Mouse (Mus musculus): ENCODE data around the gene Cotl1.
"Not testable (repeated sequence)": the region's sequence is repeated elsewhere in the genome, so short reads cannot be mapped to it uniquely, and the experiment has no call there.

Gene Cotl1

DNA sequence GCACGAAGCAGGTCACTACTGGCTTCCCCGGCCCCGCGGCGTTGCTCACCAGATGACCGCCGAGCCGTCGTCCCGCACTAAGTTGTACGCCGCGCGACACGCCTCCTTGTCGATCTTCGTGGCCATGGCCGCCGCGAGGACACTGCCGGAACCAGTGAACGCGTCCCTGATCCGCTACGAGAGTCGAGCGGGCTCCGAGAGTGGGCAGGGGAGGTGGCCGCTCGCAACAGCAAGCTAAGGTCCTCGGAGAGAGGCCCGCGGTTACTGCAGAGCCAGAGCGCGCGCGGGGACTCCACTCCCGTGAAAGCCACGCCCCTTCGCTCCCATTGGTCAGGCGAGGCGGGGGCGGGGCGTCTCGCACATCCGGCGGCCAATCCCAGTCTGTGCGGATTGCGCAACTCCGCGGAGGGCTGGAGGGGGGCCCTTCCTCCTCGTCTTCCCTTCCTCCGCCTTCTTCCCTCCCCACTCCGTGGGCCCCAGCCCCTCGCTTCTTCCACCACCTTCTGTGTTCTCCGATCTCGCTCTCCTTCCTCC lies at the start of gene Cotl1:
Cotl1 (minus strand) TSS at position 270 of the 534 bp plus-strand sequence.
- in situ Hi-C loops (cut with MboI, MseI), result loop anchor here (5.0 kb wide), 1 partner anchor 153 kb away; no protein-coding TSS in a partner anchor

DNA sequence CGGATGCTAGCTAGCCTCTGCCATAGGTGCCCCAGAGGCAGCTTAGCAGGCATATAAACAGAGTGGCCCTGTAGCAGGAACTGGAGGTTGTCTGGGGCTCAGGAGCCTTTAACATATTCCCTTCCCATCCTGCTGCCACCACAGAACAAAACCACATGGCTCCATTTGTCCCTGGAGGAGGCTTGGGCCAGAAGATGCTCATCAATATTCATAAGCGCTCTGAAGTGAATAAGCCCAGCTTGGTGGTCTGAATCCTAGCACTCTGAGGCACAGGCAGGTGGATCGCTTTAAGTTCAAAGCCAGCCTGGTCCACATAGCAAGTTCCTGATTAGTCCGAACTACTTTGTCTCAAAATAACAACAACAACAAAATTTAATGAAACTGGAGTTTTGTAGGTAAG lies 47.7 kb upstream of the Cotl1 start:
- in situ Hi-C loops (cut with MboI, MseI), result no loop called here

DNA sequence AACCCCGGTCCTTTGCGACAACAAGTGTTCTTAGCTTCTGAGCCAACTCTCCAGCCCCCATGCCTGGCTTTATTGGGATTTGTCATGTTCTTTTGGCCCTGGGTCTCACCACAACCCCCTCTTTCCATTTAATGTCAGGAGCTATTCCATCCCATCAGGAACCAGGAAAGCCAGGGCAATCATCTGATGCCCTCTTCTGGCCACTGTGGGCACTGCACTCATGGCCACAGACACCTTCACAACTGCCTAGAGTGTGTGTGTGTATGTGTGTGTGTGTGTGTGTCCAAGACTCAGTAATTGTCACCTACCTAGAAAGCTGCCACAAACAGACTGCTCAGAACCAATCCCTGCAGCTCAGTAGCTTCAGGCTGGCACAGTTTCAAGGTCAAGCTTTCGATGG lies 46.8 kb upstream of the Cotl1 start:
- in situ Hi-C loops (cut with MboI, MseI), result no loop called here

DNA sequence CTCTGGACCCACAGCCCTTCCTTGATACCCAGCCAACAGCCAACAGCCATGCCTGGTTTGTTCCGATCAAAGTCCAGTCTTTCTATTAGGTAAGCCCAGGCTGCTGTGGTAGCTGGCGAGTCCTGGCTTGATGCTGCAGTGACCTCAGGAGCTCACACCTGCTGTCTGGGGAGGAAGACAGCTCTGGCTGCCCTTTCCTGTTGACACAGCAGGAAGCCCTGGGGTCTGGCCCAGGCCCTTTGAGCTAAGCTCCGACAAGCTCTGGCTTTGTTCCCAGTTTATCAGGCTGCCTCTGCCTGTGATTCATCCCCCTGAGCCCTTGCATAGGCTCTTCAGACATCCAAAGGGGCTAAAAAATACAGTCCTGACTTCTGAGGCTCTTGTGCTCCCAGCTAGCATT lies 45.3 kb upstream of the Cotl1 start:
- in situ Hi-C loops (cut with MboI, MseI), result no loop called here

DNA sequence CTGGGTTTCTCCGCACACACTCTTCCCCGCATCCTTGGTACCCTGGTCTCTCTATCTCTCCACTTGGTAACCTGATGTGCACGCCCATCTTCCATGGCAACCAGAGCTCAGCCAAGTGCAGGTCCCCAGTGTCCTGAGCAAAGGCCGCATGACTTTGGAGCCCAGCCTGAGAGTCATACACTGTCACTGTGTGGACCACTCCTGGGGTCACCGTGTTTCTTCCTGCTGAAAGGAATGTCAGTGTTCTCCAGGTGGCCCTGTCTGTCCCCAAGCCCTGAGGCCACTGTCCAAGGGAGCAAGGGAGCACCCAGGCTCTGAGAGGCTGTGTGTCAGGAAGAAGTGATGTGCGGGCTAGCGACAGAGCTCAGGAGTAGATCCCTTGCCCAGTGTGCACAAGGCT lies 42.9 kb upstream of the Cotl1 start:
- in situ Hi-C loops (cut with MboI, MseI), result no loop called here

DNA sequence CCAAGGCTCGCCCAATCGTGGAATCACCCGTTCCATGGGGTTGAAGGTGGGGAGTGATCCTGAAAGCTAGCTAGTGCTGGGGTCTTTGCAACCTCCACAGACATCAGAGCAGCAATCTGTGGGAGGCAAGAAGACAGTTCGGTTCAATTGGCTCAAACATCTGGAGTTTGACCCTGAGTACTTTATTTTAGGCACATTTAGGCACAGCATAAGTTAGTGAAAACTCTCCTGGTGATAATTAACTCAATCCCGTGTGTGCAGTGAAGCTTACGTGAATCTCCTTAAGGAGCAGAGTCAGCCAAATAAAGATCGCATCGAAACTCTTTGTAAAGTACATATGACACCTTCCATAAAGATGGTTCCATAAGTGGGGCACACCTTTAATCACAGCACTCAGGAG lies 41.6 kb upstream of the Cotl1 start:
- in situ Hi-C loops (cut with MboI, MseI), result no loop called here

DNA sequence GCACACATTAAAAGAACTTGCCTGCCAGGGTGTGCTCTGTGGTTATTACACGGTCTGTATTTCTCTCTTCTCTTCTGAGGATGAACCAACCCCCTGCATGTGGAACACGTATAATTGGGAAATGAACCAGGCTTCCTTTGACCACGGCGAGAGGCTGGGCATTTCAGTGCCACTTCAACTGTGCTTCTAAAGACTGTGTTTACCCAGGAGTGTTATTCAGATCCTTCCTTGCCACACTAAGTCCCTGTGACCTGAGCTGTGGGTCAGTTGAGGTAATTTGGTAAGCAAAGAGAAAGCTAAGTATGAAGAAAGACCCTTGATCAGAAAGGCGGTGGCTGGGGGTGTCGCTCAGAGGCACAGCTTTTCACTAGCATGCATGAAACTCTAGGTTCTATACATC lies 41.0 kb upstream of the Cotl1 start:
- in situ Hi-C loops (cut with MboI, MseI), result no loop called here

DNA sequence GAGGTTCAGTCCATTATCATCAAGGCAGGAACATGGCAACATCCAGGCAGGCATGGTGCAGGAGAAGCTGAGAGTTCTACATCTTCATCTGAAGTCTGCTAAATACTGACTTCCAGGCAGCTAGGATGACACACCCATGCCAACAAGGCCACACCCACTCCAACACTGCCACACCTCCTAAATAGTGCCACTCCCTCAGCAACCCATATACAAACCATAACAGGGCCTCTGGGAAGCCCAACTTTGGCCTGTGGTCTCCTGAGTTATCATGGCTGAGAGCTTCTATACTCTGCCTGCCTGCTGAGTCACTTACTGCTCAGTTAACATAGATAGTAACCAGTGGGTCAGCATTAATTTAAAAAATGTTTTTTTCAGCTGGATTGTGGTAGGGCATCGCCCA lies 32.8 kb upstream of the Cotl1 start:
- in situ Hi-C loops (cut with MboI, MseI), result no loop called here

DNA sequence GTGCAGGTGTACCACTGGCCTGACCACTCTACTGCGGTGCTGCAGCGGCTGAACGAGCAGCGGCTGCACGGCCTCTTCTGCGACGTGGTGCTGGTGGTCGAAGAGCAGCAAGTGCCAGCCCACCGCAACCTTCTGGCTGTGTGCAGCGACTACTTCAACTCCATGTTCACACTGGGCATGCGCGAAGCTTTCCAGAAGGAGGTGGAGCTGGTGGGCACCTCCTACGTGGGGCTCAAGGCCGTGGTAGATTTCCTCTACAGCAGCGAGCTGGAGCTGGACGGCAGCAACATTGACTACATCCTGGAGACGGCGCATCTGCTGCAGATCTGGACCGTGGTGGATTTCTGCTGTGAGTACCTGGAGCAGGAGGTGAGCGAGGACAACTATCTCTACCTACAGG lies 29.3 kb upstream of the Cotl1 start:
- in situ Hi-C loops (cut with MboI, MseI), result no loop called here

DNA sequence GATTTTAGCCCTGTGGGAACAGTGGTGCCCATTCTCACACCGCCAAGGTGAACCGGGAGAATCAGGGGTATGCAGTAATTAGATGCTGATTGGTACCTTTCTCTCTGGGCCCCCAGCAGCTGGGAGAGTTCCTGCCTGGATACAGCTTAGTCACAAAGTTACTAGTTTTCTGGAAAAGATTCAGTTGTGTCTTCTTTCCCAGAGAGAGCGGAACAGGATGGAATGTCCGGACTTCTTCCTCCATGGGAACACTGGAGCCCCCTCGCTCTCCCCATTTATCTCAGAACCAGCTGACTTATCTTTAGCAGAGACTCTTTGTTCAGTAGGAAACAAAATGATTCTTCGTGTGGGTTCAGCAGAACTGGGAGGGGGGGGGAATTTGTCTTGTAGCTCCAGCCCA lies 22.4 kb upstream of the Cotl1 start:
- in situ Hi-C loops (cut with MboI, MseI), result no loop called here

DNA sequence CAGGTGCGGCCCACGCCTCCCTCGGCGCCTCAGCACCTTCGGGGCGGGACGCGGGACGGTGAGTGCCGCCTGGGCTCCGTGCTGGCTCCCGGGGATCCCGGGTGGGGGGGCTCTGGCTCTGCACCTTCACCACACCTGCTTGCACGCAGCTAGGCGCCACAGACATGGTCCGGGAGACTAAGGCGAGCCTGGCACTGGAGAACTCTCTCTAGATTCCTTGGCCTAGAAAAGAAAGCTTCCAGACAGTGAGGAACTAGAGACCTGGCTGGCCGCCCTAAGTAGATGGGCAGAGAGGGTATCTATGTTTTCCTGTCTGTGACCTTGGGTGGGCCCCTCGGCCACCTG lies 22.0 kb upstream of the Cotl1 start:
- in situ Hi-C loops (cut with MboI, MseI), result no loop called here

DNA sequence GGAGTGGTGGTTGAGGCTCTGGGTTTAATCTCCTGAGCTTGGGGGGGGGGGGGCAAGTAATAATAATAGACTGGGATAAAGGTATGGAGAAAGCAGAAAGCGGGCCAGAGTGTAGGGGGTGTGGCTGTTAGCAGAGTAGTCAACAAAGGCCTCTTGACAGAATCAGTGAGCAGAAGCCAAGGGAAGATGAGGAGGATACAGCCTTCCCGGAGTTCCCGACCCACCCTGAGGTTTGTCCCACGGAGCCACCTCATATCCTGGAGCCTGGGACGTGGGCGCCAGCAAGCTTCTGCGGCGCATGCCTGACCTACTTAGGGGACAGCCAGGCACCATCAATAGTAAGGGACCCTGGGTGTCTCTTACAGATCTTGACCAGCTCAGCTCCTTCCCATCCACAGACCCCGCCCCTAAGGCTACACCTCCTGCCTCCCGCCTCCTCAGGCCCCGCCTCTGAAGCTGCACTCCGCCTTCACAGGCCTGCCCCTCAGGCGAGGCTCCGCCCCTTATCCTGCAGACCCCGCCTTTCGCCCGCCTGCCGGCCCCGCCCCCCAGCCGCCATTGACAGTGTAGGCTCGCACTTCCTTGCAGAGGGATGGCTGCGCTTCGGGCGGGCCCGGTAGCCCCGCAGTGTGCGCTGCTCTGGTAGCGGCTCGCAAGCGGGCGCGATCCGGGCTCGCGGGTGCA lies 21.5 kb upstream of the Cotl1 start, which contains the start of gene Klhl36:
Klhl36 (plus strand) TSS at position 561 of the 684 bp plus-strand sequence.
- in situ Hi-C loops (cut with MboI, MseI), result no loop called here

DNA sequence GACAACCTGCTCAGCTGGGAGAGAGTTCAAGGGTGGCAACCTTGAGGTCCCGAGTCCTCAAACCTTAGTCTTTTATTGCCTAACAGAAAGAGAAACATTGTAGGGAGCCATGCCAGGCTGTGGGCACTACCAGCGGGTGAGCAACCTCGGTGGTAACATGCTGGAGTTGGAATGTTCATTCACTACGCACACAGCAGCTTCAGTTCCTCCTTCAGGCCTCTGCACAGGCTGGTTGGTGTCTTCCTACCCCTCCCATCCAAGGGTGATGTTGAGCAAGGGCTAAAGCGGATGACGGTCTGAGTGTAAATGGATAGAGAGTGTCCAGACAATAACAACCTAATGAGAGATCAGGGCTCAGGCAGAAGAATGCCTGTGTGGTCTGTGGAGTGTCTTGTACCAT lies 17.4 kb upstream of the Cotl1 start:
- in situ Hi-C loops (cut with MboI, MseI), result no loop called here

DNA sequence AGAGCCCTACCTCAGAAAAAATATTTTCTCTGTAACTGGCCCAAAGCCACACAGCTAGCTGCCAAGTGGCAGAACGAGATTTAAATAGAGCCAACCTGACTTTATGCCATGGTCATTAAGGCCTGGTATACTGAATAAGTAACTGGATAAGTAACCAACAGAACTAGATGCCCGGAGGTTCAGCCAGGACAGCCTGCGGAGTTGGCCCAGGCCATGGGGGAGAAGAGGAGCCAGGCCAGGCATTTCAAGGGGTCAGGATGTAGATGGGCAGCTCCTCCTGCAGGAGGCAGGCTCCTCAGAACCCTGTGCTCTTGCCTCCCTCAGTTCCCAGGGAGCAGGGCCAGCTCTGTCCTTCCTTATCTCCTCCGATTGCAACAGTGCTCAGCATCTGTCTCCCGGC lies 15.3 kb upstream of the Cotl1 start:
- in situ Hi-C loops (cut with MboI, MseI), result no loop called here

DNA sequence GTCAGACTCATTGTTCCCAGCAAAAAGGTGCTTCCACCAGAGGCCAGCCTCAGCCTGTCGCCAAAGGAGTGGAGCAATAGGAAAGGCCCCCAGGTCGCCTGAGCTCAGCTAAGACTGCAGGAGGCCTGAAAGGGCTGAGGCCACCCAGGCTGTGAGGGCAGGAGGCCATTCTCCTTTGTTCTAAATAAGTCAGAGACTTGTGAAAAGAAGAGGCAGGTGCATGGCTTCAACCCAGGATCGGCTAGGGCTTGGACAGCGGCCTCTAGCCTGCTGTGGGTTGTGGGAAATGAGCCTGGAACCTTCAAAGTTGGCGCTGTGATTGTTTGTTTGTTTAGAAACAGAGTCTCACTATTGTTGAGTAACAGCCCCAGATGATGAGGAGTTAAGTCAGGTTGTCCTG lies 13.7 kb upstream of the Cotl1 start:
- in situ Hi-C loops (cut with MboI, MseI), result no loop called here

DNA sequence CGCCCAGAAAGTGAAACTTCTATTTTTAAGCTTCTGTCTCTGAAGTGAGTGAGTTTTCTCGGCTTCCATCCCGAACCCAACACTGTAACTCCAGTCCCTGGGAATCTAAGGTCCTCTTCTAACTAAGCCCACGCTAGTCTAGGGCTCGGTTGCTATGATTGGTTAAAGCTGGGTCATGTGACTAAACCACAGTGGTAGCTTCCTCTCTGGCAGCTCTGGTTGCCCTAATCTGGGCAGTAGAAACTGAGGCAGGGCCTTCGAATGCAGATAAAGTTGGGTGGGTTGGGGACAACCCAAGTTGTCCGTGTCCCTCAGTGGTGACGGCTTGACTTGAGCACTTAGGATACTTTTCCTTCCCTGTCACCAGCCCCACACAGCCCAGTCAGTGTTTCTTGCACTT lies 13.2 kb upstream of the Cotl1 start:
- in situ Hi-C loops (cut with MboI, MseI), result no loop called here

DNA sequence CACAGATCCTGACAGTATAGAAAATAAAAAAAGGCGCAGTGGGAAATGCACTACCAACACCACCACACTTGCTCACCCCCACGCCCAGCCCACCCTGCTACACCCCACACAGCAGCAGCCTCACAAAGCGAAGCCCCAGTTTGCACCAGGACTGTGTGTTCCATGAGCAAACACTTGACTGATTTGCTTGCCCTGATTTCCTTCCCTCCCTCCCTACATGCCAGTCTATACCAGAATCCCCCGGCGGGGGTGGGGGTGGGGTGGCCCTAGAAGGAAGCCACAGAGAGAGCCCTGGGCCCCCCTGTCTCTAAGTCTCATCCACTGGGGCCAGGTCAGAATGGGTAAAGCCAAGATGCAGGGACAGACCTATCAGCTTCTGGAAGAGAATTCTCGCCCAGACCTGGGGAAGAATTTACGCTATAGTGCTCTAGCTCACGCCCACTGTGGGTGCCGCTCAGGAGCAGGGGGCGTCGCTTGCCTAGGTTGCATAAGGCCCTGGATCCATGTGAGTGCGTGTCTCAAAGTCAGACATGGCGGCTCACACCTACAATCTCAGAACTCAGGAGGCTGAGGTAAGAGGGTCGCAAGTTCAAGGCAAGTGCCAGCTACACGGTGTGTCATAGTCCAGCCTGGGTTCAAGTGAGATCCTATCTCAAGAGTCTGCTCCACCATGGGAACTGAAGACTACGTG lies 7.0 kb upstream of the Cotl1 start:
- in situ Hi-C loops (cut with MboI, MseI), result no loop called here

DNA sequence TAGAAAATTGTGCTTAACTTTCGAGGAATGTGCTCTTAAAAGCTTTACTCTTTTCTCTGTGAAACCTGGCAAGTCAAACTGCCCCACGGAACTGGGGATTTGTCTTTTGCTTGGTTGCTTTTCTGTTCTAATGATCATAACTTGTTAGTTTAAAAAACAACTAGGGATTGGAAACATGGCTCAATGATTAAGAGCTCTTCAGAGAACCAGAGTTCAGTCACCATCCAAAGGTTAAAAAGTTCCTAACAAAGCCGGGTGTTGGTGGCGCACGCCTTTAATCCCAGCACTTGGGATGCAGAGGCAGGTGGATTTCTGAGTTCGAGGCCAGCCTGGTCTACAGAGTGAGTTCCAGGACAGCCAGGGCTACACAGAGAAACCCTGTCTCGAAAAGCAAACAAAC lies 5.4 kb upstream of the Cotl1 start:
- in situ Hi-C loops (cut with MboI, MseI), result not testable (repeated sequence)

DNA sequence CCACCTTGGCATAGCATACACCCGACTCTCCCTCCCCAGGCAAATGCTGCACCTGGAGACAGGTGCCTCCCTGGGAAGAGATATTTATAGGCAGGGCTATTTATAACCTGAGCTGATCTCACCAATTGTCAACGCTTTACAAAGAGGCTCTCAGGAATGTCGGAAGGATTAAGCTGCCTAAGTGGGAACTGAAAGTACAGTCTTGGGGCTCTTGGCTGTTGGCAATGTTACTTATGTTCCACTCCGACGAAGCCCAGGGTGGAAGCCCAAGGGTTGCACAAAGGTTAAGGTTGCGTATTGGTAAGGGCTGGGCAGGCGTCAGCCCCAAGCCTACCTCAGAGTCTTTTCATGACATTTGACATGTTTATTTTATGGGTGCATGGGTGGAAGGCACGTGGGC lies 4.2 kb upstream of the Cotl1 start:
- in situ Hi-C loops (cut with MboI, MseI), result loop anchor here (5.0 kb wide), 1 partner anchor 157 kb away; no protein-coding TSS in a partner anchor

DNA sequence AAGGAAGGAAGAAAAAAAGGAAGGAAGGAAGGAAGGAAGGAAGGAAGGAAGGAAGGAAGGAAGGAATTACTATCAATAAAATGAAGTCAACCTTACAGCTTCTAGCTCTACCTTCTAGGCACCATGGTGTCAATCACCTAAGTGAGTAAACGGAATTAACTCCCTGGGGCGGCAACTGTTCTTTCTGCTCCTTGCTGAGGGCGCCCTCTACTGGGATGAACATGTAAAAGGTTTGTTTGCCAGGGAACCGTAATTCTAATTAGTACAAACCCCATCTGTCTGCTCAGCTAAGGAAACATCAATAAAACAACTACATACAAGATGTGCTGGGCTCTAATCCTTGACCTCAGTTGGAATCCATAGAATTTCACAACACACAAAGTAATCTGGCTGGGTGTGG lies 3.1 kb upstream of the Cotl1 start:
- in situ Hi-C loops (cut with MboI, MseI), result loop anchor here (5.0 kb wide), 1 partner anchor 156 kb away; no protein-coding TSS in a partner anchor

DNA sequence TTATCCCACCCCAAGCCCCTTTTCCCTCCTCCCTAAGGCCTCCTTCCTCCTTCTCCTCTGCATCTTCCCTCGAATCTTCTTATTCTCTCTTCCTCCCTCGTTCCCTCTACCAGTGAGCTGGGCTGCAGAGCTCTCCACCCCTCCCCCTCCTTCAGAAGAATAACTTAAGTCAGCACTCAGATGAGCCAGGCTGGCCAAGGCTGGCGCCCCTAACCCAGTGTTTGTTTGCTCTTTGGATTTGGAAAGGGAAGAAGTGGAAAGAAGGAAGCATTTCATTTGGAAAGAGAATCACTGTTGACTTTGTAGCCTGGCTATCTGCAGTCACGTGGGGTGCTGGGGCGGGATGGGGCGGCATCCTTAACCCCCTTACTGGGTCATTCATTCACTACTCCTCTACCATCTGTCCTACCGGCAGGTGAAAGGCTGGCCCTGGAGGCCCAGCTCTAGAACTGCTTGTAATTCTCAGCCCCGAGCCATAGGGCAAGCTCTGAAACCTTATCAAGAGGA lies 614 bp upstream of the Cotl1 start:
- in situ Hi-C loops (cut with MboI, MseI), result loop anchor here (5.0 kb wide), 1 partner anchor 154 kb away; no protein-coding TSS in a partner anchor

DNA sequence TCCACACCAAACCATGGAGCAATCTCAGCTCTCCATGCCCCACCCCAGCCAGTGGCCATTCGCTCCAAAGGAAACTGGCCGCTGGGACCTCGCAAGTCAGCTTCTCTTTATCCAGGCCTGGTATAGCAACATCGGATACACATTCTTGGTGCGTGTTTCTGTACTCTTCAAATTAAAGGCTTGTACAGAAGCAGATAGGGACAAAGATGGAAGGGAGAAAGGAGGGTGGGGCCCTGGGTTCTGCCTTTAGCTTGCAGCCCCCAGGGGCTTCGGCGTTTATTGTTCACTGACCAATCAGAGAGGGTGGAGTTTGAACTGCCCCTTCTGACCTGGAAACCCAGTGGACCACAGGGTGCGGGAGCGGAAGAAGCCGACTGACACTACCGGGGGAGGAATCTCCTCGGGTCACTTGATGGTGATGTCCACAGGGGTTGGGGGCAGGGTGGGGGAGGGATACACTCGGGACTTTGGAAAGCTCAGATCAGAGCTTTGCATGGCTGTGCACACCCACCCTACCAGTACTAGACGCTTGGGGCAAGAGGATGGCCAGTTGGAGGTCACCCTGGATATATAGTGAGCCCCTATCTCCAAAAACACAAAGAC lies 824 bp downstream of the Cotl1 start:
- in situ Hi-C loops (cut with MboI, MseI), result loop anchor here (5.0 kb wide), 2 partner anchors 52 to 152 kb away; no protein-coding TSS in a partner anchor

All from T-helper 1 cell (primary cell).